Mouse (Mus musculus) megakaryocyte, adult 5-6 weeks (primary cell): ENCODE data around the gene Mylip. TPM values are rescaled to one million over a fixed set of nuclear protein-coding genes. Genes with fewer than 3 reads are reported as not detected.

Experiments used
- ATAC-seq: 2 replicates; pipeline ENCODE4 v1.8.0; 2016; ENCODE audit warnings: mild to moderate bottlenecking, inconsistent platforms; ENCODE audit not compliant: poor library complexity, severe bottlenecking
- total RNA-seq, 2 experiments: library from RNA; stranded (forward) in 1 of 2; stranded (reverse) in 1 of 2; fragments of 153-499, 151-499 nt in 1 of 2; fragments of 221-1000, 200-1000 nt in 1 of 2; gene quantifications; 2 replicates each; pipeline versions ENCODE4 v1.2.3 to v1.2.4; 2015 to 2017

The Mylip gene
- total RNA-seq (2015) (16.3 and 17.2 TPM in 2 replicates), total RNA-seq (2017) (11.9 and 18.7 TPM in 2 replicates)

DNA sequence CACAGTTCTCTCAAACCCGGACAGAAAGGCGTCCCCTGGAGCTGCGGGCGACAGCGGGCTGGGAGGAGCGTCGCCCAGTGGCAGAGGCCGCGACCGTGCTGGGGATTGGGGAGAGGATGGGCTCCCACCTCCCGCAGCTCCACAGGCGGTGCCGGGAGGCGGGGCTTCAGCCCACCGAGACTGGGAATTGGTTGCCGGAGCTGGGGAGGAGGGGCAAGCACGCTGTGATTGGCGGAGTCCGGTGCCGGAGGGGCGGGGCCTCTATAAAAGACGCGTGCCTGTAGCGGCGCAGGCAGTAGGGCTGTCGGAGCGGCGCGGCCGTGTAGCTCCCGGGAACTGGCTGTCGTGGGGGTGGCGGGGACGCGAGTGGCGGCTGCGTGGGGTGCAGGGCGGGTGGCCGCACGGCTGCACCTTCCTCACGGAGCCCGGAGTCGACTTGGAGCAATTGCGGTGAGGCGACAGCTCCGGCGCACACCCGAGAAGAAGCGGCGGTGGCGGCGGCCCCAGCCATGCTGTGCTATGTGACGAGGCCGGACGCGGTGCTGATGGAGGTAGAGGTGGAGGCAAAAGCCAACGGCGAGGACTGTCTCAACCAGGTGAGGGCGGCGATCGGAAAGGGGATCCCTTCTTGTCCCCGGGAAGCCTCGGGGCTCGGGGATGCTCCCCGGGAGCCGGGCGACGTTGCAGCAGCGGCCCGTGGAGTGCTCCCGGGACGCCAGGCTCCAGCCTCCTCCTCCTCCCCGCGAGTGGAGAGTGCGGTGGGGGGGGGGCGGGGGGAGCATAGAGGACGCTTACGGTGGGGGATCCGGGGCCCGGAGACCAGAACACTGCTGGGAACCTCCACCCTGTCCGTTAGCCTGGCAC lies at the start of gene Mylip:
Gene Mylip, plus strand, starts transcription at position 295 of the 864 bp plus-strand sequence.
- ATAC-seq = peak; percentile 91

GRCm38 (mm10) chr13:45341991-45342390 lies 47.6 kb upstream of the Mylip start:
- no peak for ATAC-seq

GRCm38 (mm10) chr13:45343541-45343940 lies 46.0 kb upstream of the Mylip start:
- no peak for ATAC-seq

- ATAC-seq = no peak
Observed at GRCm38 (mm10) chr13:45343966-45344365, 45.6 kb upstream of the Mylip start.

GRCm38 (mm10) chr13:45345471-45346159 lies 43.9 kb upstream of the Mylip start:
- ATAC-seq = no peak

GRCm38 (mm10) chr13:45351483-45351882 lies 38.1 kb upstream of the Mylip start:
- peak; percentile 95 for ATAC-seq

DNA sequence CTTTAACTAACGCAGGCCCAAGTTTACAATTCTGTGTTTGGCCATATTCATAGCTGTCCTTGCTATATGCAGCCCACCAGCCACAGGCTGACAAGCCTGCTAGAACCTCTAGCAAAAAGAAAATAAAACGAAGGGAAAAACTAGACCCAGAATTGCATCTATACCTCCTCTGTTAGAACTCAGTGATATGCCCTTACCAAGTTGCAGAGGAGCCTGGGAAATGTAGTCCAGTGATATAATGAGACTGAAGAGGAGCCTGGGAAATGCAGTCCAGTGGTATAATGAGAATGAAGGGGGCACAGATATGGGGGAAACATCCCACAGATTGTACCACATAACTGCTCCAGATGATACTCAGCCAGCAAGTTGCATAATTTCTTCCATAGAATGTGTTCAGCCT lies 34.7 kb upstream of the Mylip start:
- ATAC-seq = no peak

- peak; percentile 97 for ATAC-seq
Observed at GRCm38 (mm10) chr13:45358208-45358607, 31.3 kb upstream of the Mylip start.

DNA sequence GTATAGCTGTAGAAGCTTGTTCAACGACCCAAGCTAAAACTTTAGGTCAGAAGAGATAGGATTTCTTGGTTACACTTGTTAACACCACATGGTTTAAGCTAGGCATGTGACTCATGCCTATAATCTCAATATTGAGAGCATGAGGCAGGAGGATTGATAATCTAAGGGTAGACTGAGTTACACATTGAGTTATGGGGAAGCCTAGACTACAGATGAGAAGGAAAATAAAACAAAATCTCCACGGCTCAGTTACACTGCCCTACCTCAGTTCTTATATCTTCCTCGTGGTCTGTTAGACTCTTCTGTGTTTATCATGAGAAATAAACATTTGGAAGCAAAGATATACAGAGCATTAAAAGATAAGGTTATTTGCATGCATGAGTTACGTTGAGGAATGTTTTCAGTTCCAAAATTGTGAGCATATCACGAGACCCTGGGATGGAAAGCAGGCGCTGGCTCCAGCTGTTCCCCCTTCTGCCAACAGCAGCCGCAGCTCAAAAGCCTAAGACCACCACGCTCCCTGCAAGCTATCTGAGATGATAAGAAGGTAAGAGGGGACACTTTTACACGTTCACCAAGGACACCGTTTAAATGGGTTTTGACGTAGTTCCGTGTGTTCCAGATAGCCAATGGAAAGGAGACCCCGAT lies 30.7 kb upstream of the Mylip start:
- ATAC-seq = no peak

GRCm38 (mm10) chr13:45365788-45366187 lies 23.8 kb upstream of the Mylip start:
- ATAC-seq = no peak

- 0 out of 2 replicates have a peak, but pooled peaks have one; percentile 35 for ATAC-seq
Observed at GRCm38 (mm10) chr13:45371673-45372072, 17.9 kb upstream of the Mylip start.

DNA sequence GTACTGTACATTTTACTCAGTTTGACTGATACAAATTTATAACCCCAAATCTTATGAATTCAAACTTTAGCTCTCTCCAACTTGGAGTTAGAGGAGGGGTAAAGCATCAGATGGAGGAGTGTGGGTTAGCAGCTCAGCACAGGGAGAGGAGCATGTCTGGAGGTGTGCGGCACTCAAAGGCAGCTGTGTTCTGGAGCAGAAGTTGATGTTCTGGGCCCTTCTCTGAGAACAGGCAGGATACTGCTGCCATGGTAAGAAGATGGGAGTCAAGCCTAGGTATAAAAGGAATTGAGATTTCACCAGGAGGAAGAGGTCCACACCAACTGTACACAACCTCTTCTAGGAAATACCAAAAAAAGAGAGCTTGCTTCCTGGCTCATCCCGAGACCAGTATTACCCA lies 17.1 kb upstream of the Mylip start:
- ATAC-seq = no peak

- no peak for ATAC-seq
Observed at GRCm38 (mm10) chr13:45374846-45375245, 14.7 kb upstream of the Mylip start.

DNA sequence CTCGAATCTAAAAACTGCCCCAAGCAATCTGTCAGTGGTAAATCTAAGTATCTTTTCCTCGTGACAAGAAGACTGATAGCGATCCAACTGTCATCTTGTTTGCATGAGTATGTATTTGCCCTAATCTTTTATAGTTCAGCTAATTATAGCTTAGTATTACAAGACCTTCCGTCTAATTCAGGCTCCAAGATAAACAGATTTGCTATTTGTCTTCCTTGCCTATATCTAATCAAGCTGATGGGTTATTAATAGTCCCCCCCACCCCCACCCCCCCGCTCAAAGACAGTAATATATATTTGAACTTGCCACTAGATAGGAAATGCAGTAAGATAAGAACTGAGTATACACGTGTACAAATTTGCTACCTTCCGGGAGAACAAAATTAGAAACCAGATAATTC lies 7.3 kb upstream of the Mylip start:
- ATAC-seq = no peak

DNA sequence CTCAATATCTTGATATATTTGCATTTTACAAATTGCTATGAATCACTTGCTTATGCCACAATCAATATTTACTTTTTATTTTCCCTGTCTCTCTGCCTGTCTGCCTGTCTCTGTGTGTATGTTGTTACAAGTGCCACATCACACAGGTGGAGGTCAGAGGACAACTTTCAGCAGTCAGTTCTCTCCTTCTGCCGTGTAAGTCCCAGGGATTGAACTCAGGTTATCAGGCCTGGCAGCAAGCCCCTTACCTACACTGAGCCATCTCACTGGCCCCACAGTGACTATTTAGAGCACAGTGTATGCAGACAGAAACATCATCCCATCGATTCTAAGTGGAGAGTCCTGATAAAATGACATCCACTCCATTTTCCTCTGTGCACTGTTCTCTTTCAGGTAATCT lies 4.9 kb upstream of the Mylip start:
- ATAC-seq = no peak

- ATAC-seq = no peak
Observed at GRCm38 (mm10) chr13:45385521-45385920, 4.0 kb upstream of the Mylip start.

- no peak for ATAC-seq
Observed at GRCm38 (mm10) chr13:45386253-45386652, 3.3 kb upstream of the Mylip start.

GRCm38 (mm10) chr13:45387231-45387630 lies 2.3 kb upstream of the Mylip start:
- no peak for ATAC-seq

DNA sequence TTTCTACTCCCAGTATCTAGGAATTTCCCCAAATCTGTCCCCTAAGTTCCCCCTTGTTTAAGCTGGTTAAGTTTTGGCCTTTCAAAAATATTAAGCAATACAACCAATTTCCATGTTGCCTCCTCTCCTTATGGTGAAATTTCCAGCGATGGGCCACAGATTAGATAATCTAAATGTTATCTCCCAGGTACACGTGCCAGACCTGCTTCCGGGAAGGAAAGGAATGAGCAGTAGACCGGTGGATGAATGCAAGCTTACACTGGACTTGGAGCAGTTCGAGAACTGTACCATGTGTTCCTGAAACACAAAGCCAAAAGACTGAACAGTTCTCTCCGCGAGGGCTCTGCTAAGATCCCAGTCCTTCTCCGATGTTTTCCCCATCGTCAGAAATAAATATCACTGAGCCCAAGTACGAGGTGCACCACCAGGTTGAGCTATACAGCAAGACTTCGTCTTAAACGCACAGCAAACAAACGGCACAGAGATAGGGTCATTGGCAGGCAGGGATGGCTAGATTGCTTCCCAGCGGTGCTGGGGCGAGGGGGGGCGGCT lies 1.2 kb upstream of the Mylip start:
- ATAC-seq = no peak

DNA sequence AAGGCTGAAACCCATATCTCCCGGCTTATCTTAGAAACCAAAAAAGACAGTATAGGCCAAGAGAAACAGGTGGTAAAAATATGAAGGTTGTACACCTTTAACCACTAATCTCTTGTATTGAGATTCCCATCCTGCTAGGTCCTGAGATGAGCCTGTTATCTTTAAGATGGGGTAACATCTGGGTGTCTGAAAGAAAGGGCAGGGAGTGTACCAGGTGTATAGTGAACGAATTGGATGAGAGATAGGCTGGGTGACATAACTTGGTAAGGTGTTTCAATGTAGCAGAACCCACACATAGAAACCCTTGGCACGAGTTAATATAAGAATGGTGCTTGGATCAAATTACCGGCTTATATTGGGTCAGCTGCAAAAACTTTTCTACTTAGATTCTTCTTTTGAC lies 653 bp upstream of the Mylip start:
- ATAC-seq = no peak

- ATAC-seq = no peak
Observed at GRCm38 (mm10) chr13:45390312-45390961, 895 bp downstream of the Mylip start.
